Mouse (Mus musculus): Measurements from ENCODE around the gene Stoml2.

Stoml2 gene

GRCm38 (mm10) chr4:43031237-43031995 is at the start of gene Stoml2:
Gene Stoml2, minus strand, starts transcription at chr4:43031710.
- ATAC-seq (ENCODE audit: low TSS enrichment) = peak; percentile 93

- ATAC-seq (ENCODE audit: low TSS enrichment) = no peak
Measured at GRCm38 (mm10) chr4:43078071-43078718, 46.7 kb upstream of the Stoml2 start.

GRCm38 (mm10) chr4:43074923-43075322 is 43.4 kb upstream of the Stoml2 start:
- no peak for ATAC-seq (ENCODE audit: low TSS enrichment)

GRCm38 (mm10) chr4:43065471-43065870 is 34.0 kb upstream of the Stoml2 start:
- ATAC-seq (ENCODE audit: low TSS enrichment) = no peak

- no peak for ATAC-seq (ENCODE audit: low TSS enrichment)
Measured at GRCm38 (mm10) chr4:43060286-43060685, 28.8 kb upstream of the Stoml2 start.

- ATAC-seq (ENCODE audit: low TSS enrichment) = no peak
Measured at GRCm38 (mm10) chr4:43059697-43060096, 28.2 kb upstream of the Stoml2 start.

- peak; percentile 98 for ATAC-seq (ENCODE audit: low TSS enrichment)
Measured at GRCm38 (mm10) chr4:43058753-43059654, 27.5 kb upstream of the Stoml2 start, which contains the start of gene Unc13b. Gene Unc13b, plus strand, starts transcription at chr4:43058953.

- no peak for ATAC-seq (ENCODE audit: low TSS enrichment)
Measured at GRCm38 (mm10) chr4:43058392-43058752, 26.9 kb upstream of the Stoml2 start.

GRCm38 (mm10) chr4:43057654-43058053 is 26.1 kb upstream of the Stoml2 start:
- no peak for ATAC-seq (ENCODE audit: low TSS enrichment)

GRCm38 (mm10) chr4:43052627-43053026 is 21.1 kb upstream of the Stoml2 start:
- ATAC-seq (ENCODE audit: low TSS enrichment) = peak; percentile 77; the same call in 1 of the 2 replicates

GRCm38 (mm10) chr4:43047231-43047630 is 15.7 kb upstream of the Stoml2 start:
- ATAC-seq (ENCODE audit: low TSS enrichment) = peak; percentile 38; the same call in 1 of the 2 replicates

- ATAC-seq (ENCODE audit: low TSS enrichment) = no peak
Measured at GRCm38 (mm10) chr4:43046607-43047006, 15.1 kb upstream of the Stoml2 start.

GRCm38 (mm10) chr4:43045659-43046302 is 14.3 kb upstream of the Stoml2 start, which contains the start of gene Fam214b:
Gene Fam214b, minus strand, starts transcription at chr4:43046220.
- ATAC-seq (ENCODE audit: low TSS enrichment) = peak; percentile 82

- no peak for ATAC-seq (ENCODE audit: low TSS enrichment)
Measured at GRCm38 (mm10) chr4:43045285-43045658, 13.8 kb upstream of the Stoml2 start.

GRCm38 (mm10) chr4:43044673-43045072 is 13.2 kb upstream of the Stoml2 start:
- ATAC-seq (ENCODE audit: low TSS enrichment) = no peak

GRCm38 (mm10) chr4:43043644-43044357 is 12.3 kb upstream of the Stoml2 start:
- ATAC-seq (ENCODE audit: low TSS enrichment) = no peak

GRCm38 (mm10) chr4:43040881-43041547 is 9.5 kb upstream of the Stoml2 start:
- no peak for ATAC-seq (ENCODE audit: low TSS enrichment)

- peak; percentile 91 for ATAC-seq (ENCODE audit: low TSS enrichment)
Measured at GRCm38 (mm10) chr4:43040114-43040572, 8.6 kb upstream of the Stoml2 start.

- ATAC-seq (ENCODE audit: low TSS enrichment) = no peak
Measured at GRCm38 (mm10) chr4:43039609-43040008, 8.1 kb upstream of the Stoml2 start.
